Mouse (Mus musculus): Measurements from ENCODE around the gene Gm36210.
A peak's percentile ranks its signal among the peaks of the same experiment; 100 is the strongest.

The Gm36210 gene

GRCm38 (mm10) chr7:4923586-4924364 is 17.5 kb upstream of the Gm36210 start:
- DNase-seq (ENCODE audit: extremely low read depth, insufficient read length, low spot score), result peak; percentile 77

GRCm38 (mm10) chr7:4922931-4923565 is 16.7 kb upstream of the Gm36210 start:
- no peak for DNase-seq (ENCODE audit: extremely low read depth, insufficient read length, low spot score)

GRCm38 (mm10) chr7:4922508-4922907 is 16.2 kb upstream of the Gm36210 start:
- DNase-seq (ENCODE audit: extremely low read depth, insufficient read length, low spot score), result no peak

GRCm38 (mm10) chr7:4921824-4922482 is 15.6 kb upstream of the Gm36210 start, which contains the start of gene Nat14:
Nat14 (plus strand) TSS chr7:4922028.
- DNase-seq (ENCODE audit: extremely low read depth, insufficient read length, low spot score), result no peak

GRCm38 (mm10) chr7:4920976-4921823 is 14.9 kb upstream of the Gm36210 start:
- no peak for DNase-seq (ENCODE audit: extremely low read depth, insufficient read length, low spot score)

- DNase-seq (ENCODE audit: extremely low read depth, insufficient read length, low spot score), result no peak
These were observed 14.2 kb upstream of the Gm36210 start for GRCm38 (mm10) chr7:4920496-4920895.

GRCm38 (mm10) chr7:4919971-4920370 is 13.7 kb upstream of the Gm36210 start:
- no peak for DNase-seq (ENCODE audit: extremely low read depth, insufficient read length, low spot score)

- no peak for DNase-seq (ENCODE audit: extremely low read depth, insufficient read length, low spot score)
These were observed 12.8 kb upstream of the Gm36210 start for GRCm38 (mm10) chr7:4919096-4919495.

- DNase-seq (ENCODE audit: extremely low read depth, insufficient read length, low spot score), result no peak
These were observed 12.4 kb upstream of the Gm36210 start for GRCm38 (mm10) chr7:4918681-4919080.

- no peak for DNase-seq (ENCODE audit: extremely low read depth, insufficient read length, low spot score)
These were observed 11.2 kb upstream of the Gm36210 start for GRCm38 (mm10) chr7:4917494-4917893.

- DNase-seq (ENCODE audit: extremely low read depth, insufficient read length, low spot score), result no peak
These were observed 9.5 kb upstream of the Gm36210 start for GRCm38 (mm10) chr7:4915669-4916416.

- peak; percentile 85 for DNase-seq (ENCODE audit: extremely low read depth, insufficient read length, low spot score)
These were observed 8.8 kb upstream of the Gm36210 start, which contains the start of gene Zfp628 for GRCm38 (mm10) chr7:4915007-4915665. Zfp628 (plus strand) TSS chr7:4915217.

GRCm38 (mm10) chr7:4912248-4912647 is 5.9 kb upstream of the Gm36210 start:
- peak; percentile 58 for DNase-seq (ENCODE audit: extremely low read depth, insufficient read length, low spot score)

- no peak for DNase-seq (ENCODE audit: extremely low read depth, insufficient read length, low spot score)
These were observed 5.2 kb upstream of the Gm36210 start for GRCm38 (mm10) chr7:4911561-4911960.

GRCm38 (mm10) chr7:4902404-4902803 is 3.9 kb downstream of the Gm36210 start:
- no peak for DNase-seq (ENCODE audit: extremely low read depth, insufficient read length, low spot score)

GRCm38 (mm10) chr7:4901171-4901570 is 5.1 kb downstream of the Gm36210 start:
- no peak for DNase-seq (ENCODE audit: extremely low read depth, insufficient read length, low spot score)

- DNase-seq (ENCODE audit: extremely low read depth, insufficient read length, low spot score), result no peak
These were observed 5.8 kb downstream of the Gm36210 start for GRCm38 (mm10) chr7:4900523-4900851.

GRCm38 (mm10) chr7:4899649-4900522 is 6.4 kb downstream of the Gm36210 start:
- no peak for DNase-seq (ENCODE audit: extremely low read depth, insufficient read length, low spot score)
